Mouse (Mus musculus) embryonic facial prominence, embryonic 11.5 days (tissue): ENCODE results near the gene Ackr4. TPM values are rescaled to one million over a fixed set of nuclear protein-coding genes. Genes with fewer than 3 reads are reported as not detected.

ENCODE experiments used
- ATAC-seq: fragments of 200-750 bp; cut with Nextera tagmentation; replicated peaks from 2 replicates; pipeline ENCODE4 v1.8.0; 2017; ENCODE audit warnings: low read depth; ENCODE audit not compliant: insufficient number of reproducible peaks, low FRiP score, low TSS enrichment
- DNase-seq: peaks from one replicate; pipeline ENCODE4 v3.0.0-alpha.2; 2015; ENCODE audit warnings: low spot score
- H3K27ac ChIP-seq: fragments of 300-500 bp; sonication (generic); replicated peaks from 2 replicates; pipeline ENCODE4 v1.5.1; 2014; ENCODE audit warnings: mild to moderate bottlenecking, low read depth, low read length, control low read depth
- H3K27me3 ChIP-seq: fragments of 300-500 bp; sonication (generic); 2 replicates; pipeline ENCODE4 v1.6.1; 2014; ENCODE audit warnings: mild to moderate bottlenecking, low read length, moderate library complexity, mixed read lengths; ENCODE audit not compliant: control insufficient read depth, insufficient read depth
- H3K36me3 ChIP-seq: fragments of 300-500 bp; sonication (generic); replicated peaks from 2 replicates; pipeline ENCODE4 v1.6.1; 2014; ENCODE audit warnings: low read depth, mild to moderate bottlenecking, low read length, moderate library complexity, mixed read lengths; ENCODE audit not compliant: control insufficient read depth, insufficient read depth
- H3K4me1 ChIP-seq: fragments of 300-500 bp; sonication (generic); 2 replicates; pipeline ENCODE4 v1.6.1; 2014; ENCODE audit warnings: low read length, mixed read lengths; ENCODE audit not compliant: control insufficient read depth, insufficient read depth
- H3K4me2 ChIP-seq: fragments of 300-500 bp; sonication (generic); 2 replicates; pipeline ENCODE4 v1.6.1; 2014; ENCODE audit warnings: low read depth, mild to moderate bottlenecking, control low read depth, low read length, moderate library complexity
- H3K4me3 ChIP-seq: fragments of 300-500 bp; sonication (generic); 2 replicates; pipeline ENCODE4 v1.5.1; 2014; ENCODE audit warnings: low read depth, low read length, control low read depth
- H3K9ac ChIP-seq: fragments of 300-500 bp; sonication (generic); replicated peaks from 2 replicates; pipeline ENCODE4 v1.6.1; 2014; ENCODE audit warnings: mild to moderate bottlenecking, control low read depth, low read length
- H3K9me3 ChIP-seq: fragments of 300-500 bp; sonication (generic); replicated peaks from 2 replicates; pipeline ENCODE4 v1.6.1; 2016; ENCODE audit warnings: mild to moderate bottlenecking, low read length, inconsistent platforms, mixed read lengths; ENCODE audit not compliant: control insufficient read depth
- WGBS: fragments of 180-500 bp; shearing (Covaris S2); extraction: QIAGEN DNeasy Blood & Tissue Kit; methylation state at CpG from one replicate; pipeline ENCODE4 v1.1.7; 2014; 5-methylcytosine and 5-hydroxymethylcytosine counted together
- polyA plus RNA-seq: library from polyadenylated mRNA; unstranded; fragments of >200 nt; fragmentation: Nextera tagmentation; extraction: Ambion mirVana; gene quantifications from 2 replicates; pipeline ENCODE4 v1.2.1, GENCODE M21; 2014

Ackr4 gene
- polyA plus RNA-seq, 1 experiment from 2014 or later: 0.15 TPM

- Histone ChIP-seq H3K27me3 (no peaks in the 10 kb centered on the region), H3K36me3 (no peaks in the 10 kb centered on the region), H3K4me2 (no peak overlapping the region), H3K9me3 (no peaks in the 10 kb centered on the region), H3K4me3 (no peak overlapping the region), H3K9ac (no peak overlapping the region), H3K4me1 (no peaks in the 10 kb centered on the region), H3K27ac (no peak overlapping the region)
- WGBS: 86% methylated on average over 9 of the region's 9 CpGs
- no peak for DNase-seq
- no peak for ATAC-seq
Observed at GRCm38 (mm10) chr9:104130141-104130755, 3.5 kb upstream of the Ackr4 start.

DNA sequence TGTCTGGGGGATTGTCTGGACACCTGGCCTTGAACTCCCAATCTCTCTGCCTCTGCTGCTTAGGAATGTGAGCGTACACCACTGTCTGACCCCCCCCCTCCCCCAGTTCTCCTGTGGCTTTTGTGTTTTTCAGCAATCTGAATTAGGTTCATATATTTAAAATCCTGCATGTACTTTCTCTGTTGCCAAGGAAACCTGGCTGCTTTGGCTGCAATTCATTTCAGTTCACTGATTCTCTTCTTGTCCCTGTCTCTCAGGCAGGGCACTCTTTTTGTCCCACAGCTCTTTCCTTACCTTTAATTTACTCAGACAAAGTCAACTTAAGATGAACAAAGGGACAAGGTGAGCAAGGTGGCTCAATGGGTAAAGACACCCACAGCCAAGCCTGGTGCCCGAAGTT, 1.4 kb upstream of the Ackr4 start:
- no peak overlapping the region for H3K27ac ChIP-seq
- H3K36me3 ChIP-seq: no peaks in the 10 kb centered on the region
- DNase-seq: no peak
- no peaks in the 10 kb centered on the region for H3K9me3 ChIP-seq
- no peaks in the 10 kb centered on the region for H3K27me3 ChIP-seq
- no peaks in the 10 kb centered on the region for H3K4me1 ChIP-seq
- no peak overlapping the region for H3K4me3 ChIP-seq
- 76% methylated on average over 2 of the region's 2 CpGs for WGBS
- no peak overlapping the region for H3K9ac ChIP-seq
- no peak for ATAC-seq
- no peak overlapping the region for H3K4me2 ChIP-seq

DNA sequence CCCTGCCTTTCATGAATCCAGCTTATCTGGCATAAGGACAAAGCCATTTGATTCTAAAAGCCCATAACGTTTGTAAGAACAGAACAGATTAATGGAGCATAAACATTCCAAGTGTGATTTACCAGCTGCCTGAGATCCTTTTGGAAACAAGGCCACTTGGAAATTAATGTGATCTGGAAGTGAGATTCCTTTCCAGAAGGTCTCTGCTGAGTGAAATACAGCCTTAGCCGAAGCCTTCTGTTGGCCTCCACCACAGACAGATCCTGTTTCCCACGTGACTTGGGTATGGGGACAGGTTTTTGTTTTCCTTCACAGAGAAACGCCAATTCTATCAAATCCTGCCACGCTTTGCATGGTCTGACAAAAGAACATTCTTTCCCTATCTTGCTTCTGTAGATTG, 3.1 kb downstream of the Ackr4 start:
- Histone ChIP-seq H3K4me3 (no peak overlapping the region), H3K27me3 (no peaks in the 10 kb centered on the region), H3K9me3 (no peaks in the 10 kb centered on the region), H3K36me3 (no peaks in the 10 kb centered on the region), H3K27ac (no peak overlapping the region), H3K4me1 (no peaks in the 10 kb centered on the region), H3K9ac (no peak overlapping the region), H3K4me2 (no peak overlapping the region)
- ATAC-seq (no peak), DNase-seq (no peak)
- 67% methylated on average over 5 of the region's 5 CpGs for WGBS

GRCm38 (mm10) chr9:104123101-104123500, 3.6 kb downstream of the Ackr4 start:
- ATAC-seq (no peak), DNase-seq (no peak)
- Histone ChIP-seq H3K4me2 (no peak overlapping the region), H3K4me3 (no peak overlapping the region), H3K36me3 (no peaks in the 10 kb centered on the region), H3K9ac (no peak overlapping the region), H3K4me1 (no peaks in the 10 kb centered on the region), H3K27ac (no peak overlapping the region), H3K27me3 (no peaks in the 10 kb centered on the region), H3K9me3 (no peaks in the 10 kb centered on the region)
- WGBS: 66% methylated on average over 5 of the region's 5 CpGs

DNA sequence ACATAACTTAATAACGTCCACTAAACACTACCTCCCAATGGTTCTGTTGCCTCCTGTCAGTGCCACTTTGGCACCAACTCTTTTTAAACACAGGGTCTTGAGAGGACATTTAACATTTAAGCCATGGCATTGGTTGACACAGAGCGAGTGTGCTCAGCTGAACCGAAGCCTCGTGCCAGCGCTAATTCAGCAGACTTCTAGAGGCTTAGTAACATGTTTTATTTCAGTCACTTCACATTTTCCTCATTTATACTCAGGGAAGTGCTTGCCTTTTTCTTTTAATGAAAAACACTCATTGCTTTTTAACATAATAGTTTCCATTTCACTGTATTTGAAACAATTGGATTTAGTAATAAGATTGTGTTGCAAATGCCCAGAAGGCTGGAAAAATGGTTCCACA, 17.6 kb downstream of the Ackr4 start:
- Histone ChIP-seq H3K9me3 (no peaks in the 10 kb centered on the region; the same call in 1 of the 2 replicates), H3K27me3 (no peaks in the 10 kb centered on the region), H3K4me2 (no peak overlapping the region), H3K9ac (no peak overlapping the region), H3K36me3 (no peaks in the 10 kb centered on the region), H3K4me1 (no peaks in the 10 kb centered on the region), H3K4me3 (no peak overlapping the region), H3K27ac (no peak overlapping the region)
- no peak for ATAC-seq
- no peak for DNase-seq
- 72% methylated on average over 5 of the region's 5 CpGs for WGBS

DNA sequence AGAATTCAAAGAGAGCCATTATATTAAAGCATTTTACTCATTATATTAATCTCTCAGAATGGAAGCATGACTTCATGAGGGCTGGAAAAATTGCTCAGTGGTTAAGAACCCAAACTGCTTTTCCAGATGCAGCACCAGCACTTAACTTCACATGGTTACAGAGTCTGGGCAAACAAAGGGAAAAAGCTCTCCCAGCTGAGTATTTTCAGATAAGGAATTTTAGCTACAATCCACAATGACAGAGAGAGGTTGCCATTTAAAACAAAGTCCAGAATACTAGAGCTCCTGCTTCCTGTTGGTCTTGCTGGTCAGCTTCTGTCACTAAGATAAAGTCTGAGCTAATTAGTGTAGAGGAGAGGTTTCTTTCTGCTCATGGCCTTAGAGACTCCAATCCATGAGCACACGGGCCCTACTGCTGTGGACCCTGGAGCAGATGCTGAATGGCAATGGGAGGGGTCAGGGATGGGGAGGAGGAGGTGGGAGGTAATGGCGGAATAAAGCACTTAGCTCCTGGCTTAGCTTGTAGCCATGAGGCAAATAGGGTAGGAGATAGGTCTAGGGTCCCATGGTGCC, 18.1 kb downstream of the Ackr4 start:
- H3K9me3 ChIP-seq: no peaks in the 10 kb centered on the region; the same call in 1 of the 2 replicates
- WGBS: 73% methylated on average over 2 of the region's 2 CpGs
- no peaks in the 10 kb centered on the region for H3K36me3 ChIP-seq
- no peak overlapping the region for H3K4me2 ChIP-seq
- no peak for ATAC-seq
- no peak overlapping the region for H3K27ac ChIP-seq
- no peak overlapping the region for H3K9ac ChIP-seq
- no peak for DNase-seq
- H3K4me1 ChIP-seq: no peaks in the 10 kb centered on the region
- no peaks in the 10 kb centered on the region for H3K27me3 ChIP-seq
- no peak overlapping the region for H3K4me3 ChIP-seq

DNA sequence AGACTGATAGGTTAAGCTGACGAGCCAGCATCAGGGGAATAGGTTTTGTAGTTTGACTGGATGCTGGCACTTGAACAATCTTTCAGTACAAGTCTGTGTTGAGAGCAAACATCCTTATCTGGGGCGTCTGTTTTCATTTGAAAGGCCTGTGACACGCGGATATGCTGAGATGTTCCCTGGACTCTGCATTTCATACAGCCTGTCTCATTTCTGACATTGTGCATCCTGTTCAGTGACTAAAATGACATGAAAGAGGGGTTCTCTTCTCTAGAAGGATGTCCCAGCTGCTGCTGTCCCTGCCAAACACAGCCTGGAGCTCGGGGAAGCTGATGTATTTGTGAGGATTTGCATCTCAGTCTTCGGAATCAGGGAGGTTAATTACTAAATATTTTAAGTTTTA, 19.3 kb downstream of the Ackr4 start:
- Histone ChIP-seq H3K4me1 (no peaks in the 10 kb centered on the region), H3K9me3 (no peaks in the 10 kb centered on the region; the same call in 1 of the 2 replicates), H3K9ac (no peak overlapping the region), H3K27ac (no peak overlapping the region), H3K4me3 (no peak overlapping the region), H3K4me2 (no peak overlapping the region), H3K36me3 (no peaks in the 10 kb centered on the region), H3K27me3 (no peaks in the 10 kb centered on the region)
- ATAC-seq (no peak), DNase-seq (no peak)
- 80% methylated on average over 6 of the region's 6 CpGs for WGBS

DNA sequence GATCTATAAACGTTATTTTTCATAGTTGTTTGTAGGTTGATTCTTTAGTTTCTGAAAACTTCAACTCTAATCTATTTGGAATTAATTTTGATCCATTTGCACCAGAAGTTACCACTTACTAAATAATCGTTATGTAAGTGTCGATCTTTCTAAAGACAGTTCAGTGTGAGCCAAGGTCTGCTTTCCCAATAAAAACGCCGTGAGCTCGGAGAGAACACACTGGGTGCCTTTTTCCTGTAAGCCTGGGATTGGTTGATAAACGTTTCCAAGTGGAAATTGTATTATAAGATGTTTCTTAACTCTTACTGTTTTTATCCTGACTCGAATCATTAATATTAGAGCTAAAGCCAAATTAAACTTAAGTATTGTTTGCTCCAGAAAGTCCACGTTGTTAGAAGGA, 19.8 kb downstream of the Ackr4 start:
- H3K9me3 ChIP-seq: no peaks in the 10 kb centered on the region; the same call in 1 of the 2 replicates
- no peaks in the 10 kb centered on the region for H3K36me3 ChIP-seq
- no peak for DNase-seq
- H3K9ac ChIP-seq: no peak overlapping the region
- WGBS: 87% methylated on average over 9 of the region's 9 CpGs
- no peak for ATAC-seq
- no peak overlapping the region for H3K27ac ChIP-seq
- no peaks in the 10 kb centered on the region for H3K27me3 ChIP-seq
- H3K4me1 ChIP-seq: no peaks in the 10 kb centered on the region
- H3K4me3 ChIP-seq: no peak overlapping the region
- H3K4me2 ChIP-seq: no peak overlapping the region
